Mouse (Mus musculus): ENCODE results near the gene Rnf114. TPM values are rescaled to one million over a fixed set of nuclear protein-coding genes. Genes with fewer than 3 reads are reported as not detected.

Rnf114 gene
- 10 to 100 TPM; 48.4 to 51.1 TPM for total RNA-seq (2021)

DNA sequence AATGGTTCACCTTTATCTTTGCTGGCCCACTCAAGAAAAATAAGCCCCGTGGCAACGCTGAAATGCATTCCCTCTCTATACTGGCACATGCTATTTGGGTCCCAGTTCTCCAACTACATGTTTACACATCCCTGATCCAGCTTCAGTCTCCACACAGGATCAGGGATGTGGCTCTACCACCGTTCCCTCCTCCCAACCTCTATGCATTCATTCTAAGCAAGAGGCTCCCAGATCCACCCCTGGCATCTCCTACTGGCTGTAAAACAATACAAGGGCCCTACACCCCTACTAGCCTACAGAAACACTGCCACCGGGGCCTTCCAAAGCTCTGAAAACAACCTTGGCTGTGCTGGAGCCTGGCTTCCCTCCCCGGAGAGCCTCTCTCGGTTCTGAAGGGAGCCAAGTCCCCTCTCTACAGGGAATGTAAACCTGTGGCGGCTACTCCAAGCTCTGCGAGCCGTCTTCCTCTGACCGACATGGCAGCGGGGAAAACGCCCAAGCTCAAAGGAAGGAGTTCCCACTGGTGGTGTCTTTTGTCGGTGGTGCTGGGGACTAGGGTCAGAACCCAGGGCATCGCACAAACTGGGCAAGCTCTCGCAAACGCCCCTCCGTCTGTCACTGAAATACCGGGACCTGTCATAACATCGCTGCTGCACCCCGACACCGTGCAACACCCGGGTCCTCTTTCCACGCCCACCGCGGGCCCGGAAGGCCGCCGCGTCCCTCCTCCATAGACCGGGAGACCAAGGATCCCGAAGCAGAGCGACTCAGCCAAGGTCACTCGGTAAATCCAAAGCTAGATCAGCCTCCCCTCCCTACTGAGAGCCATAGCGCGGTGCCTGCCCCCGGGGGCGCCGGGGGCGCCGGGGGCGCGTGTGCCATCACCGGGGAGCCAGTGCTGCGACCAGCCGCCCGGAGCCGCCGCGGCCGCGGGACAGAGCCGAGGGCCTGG, at the start of gene Rnf114:
Rnf114 (plus strand) TSS at position 889 of the 952 bp plus-strand sequence.
- DNase-seq = no peak

DNA sequence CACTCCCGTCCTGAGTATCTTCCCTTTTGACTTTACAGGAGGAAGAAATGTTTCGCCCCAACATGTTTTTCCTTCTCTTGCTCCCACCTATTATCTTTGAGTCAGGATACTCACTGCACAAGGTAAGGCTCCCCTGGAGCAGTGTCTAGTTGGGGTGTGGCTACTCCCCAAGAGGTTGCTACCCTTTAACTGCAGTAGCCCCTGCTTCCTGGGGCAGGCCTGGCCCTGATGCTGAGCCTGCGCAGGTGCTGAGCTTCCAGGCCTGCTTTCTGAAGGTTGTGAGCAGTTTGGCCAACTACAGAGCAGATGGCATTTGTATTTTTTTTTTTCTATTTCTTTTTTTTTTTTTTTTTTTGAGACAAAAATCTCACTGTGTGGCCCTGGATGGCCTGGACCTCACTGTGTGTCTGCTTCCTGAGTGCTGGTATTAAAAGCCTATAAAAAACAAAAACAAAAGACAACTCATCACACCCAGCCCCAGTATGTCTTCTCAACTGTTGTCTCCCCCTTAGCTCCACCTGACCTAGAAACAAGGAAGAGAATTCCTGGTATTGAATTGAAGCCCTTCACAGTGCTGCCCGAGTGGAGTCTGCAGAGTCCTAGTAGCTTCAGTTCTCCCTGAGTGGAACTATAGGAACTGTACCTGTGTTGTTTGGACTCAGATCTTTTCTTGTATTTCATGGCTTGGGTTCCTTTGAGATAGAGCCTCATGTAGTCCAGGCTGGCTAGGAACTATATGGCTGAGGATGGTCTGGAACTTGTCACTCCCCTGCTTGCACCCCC, 48.8 kb upstream of the Rnf114 start:
- DNase-seq = no peak

DNA sequence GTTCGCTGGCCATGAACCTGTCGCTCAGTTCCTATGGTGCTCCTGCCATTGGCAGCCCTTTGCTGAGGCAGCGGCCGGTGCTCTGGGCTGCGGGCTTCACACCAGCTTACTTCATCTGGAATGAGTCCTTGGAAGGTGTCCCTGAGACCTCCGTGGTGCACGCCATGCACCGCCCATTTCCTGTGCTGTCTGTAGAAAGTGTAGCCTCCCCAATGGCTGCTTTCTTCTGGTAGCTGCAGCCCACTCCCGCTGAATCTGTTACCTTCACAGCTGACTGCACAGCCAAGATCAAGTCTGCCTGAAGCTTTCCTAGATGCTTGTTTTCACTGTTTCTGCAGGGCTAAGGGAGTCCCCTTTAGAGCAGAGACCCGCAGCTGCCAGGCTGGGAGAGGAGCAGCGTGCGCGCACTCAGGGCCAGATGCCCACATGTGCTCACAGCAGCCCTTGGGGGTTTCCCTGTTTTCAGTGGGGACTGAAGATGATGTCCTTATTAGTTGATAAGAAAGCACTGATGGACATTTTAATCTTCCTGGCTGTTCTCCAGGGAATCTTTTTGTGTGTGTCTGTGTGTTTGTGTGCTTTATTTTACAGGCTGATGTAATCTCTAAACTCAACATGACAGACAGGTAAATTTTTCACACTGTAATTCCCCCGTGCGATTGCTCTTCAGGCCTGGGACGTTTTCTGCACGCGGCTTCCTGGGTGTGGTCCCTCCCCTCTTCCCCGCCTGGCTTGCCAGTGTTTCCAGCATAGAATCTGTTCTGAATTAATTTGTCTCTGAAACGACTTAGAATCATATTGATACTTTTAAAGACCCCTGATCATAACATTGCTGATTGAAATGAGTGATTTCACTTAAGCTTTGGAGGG, 46.3 kb upstream of the Rnf114 start:
- no peak for DNase-seq

DNA sequence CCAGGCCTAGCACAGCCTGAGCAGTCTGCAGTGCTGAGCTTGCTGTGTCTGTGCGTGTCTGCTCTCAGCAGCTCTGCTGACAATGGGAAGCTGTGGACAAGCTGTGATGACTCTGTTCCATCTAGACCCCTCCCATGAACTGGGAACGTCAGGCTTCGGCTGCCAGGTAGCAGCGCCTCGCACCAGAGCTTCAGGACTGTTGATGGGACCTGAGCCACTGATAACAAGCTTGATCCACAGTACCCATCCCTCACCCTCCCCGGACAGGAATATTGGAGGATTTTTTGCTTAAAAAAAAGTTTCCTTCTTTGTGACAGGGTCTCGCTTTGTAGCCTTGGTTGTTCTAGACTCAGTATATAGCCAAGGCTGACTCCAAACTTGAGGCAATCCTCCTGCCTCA, 45.2 kb upstream of the Rnf114 start:
- no peak for DNase-seq

DNA sequence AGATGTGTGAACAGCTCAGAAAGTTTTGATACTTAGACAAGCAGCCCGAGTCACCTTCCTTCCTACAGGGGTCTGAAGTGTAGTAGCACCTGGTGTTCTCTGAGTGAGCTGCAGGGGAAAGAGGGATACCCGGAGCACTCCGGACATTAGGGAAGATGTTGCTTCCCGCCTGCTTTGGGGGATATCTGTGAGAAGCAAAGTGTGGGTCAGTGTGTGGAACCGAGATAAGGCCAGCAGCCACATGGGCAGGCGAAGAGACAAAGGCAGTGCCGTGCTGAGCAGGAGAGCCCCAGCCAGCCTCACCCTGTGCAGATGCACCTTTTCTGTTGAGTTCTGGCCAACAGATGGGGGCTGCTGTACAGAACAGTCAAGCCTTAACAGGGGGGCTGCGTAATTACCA, 44.8 kb upstream of the Rnf114 start:
- DNase-seq = no peak

DNA sequence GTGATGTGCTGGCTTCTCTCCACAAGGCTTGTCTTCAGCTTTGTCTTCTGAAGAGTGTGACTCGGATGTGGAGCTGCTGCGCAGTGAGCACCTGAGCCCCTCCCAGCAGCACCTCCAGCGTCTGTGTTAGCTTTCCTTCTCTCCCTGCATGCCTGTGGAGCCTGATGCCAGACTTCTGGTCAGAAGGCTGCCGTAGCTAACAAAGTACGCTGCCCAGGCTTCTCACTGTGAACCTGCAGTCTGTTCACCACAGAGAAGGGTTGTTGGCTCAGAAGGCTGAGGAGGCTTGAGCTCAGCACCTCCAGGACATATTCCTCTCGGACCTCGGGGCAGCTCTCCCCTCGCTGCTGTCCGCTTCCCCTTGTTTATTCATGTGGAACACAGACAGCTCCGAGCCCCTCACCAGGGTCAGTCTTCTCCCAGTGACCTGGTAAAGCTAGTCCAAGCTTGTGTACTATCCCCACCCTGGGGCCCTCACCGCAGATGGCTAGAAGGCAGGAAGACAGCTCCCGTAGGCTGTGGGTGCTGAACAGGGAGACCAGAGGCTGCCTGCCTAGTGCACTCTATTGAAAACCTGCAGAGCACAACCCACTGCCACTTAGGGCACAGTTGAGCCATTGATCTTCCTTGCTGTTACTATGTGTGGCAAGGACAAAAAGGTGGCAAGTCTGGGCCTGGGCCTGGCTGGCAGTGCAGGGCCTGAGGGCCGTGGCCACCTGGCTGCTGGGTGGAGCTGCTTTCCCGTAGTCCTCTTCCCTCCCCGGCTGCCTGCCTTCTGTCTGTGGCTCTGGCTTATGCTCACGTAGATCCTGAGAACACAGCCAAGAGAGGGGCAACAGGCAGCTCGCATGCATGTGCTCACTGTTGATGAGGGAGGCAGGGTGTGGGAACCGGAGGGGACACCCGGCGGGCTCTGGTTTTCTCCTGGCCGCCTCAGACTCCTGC, 42.8 kb upstream of the Rnf114 start:
- DNase-seq = peak in 1 of 2 experiments; percentile 26

DNA sequence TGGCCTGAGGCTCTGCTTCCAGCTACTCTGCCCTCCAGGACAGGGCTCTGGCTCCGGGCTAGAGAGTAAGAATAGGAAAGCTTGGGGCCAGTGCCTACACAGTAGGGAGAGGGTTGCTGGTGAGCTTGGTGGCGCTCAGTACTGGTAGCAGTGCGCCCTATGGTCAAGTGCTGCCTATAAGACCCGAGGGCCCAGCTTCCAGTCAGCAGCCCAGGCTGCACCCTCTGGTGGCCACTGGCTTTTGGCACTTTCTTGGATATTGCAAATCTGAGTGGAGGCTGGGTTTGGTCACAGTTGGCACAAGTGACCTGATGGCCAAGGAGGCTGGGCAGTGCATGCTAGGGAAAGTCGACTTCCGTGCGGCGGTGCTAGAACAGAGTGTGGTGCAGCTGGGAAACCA, 41.8 kb upstream of the Rnf114 start:
- DNase-seq = no peak

DNA sequence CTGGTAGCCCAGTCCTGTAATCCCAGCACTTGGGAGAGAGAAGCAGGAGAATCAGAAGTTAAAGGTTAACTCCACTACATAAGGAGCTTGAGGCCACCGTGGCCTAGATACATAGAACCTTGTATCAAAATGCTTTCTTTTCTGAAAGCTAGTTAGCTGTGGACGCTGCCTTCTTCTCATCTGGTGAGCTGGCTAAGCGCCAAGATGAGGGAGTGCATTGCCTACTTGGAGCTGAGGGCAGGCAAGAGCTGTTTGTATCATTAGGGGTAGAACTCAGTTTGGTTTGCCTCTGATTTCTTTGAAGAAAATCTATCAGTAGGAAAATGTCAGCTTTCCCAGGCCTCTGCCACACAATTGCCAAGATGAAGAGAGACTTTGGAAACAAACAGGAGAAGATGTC, 38.6 kb upstream of the Rnf114 start:
- DNase-seq = no peak

DNA sequence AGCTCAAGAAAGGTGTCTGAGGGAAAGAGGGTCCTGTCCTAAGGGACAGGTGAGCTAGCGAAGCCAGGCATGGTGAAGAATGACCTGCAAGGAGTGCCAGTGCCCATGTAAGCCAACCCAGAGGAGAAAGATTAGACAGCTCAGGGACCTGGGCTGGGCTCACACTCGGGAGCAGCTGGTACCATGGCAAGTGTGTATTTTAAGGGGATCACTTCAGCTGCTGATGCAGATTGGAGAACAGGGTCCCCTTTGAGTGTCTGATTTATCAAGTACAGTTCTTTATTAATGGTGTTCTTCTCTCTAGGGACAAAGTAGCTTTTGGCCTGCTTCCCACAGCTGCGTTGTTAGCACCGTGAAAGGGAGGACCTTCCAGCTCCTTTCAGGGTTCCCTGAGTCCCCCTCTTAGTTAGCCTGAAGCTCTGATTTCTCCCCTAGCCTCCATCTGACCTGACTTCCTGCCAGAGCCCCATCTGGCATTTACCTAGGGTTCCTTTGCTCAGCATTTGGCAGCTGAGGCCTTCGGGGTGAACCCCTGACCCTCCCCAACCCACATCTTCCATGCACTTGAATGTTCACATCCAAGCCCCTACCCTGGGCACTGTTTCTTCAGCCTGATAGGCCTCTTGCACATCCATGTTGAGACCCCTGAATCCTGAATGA, 36.0 kb upstream of the Rnf114 start:
- DNase-seq = no peak

DNA sequence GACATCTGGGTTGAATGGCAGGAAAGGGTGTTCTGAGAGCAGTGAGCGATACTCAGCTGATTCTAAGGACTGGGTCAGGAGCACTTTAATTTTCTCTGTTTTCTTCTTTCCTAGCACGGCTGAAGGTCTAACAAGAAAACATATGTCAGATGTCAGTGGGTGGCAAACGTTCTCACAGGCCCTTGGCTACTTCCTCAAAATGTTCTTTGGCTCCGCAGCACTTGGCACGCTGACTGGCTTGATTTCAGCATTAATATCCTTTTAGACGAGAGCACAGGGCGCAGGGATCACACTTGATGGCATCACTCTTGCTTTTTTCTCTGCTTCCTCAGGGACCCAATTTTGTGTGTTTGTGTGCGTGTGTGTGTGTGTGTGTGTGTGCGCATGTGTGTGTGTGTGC, 35.2 kb upstream of the Rnf114 start:
- DNase-seq = no peak

DNA sequence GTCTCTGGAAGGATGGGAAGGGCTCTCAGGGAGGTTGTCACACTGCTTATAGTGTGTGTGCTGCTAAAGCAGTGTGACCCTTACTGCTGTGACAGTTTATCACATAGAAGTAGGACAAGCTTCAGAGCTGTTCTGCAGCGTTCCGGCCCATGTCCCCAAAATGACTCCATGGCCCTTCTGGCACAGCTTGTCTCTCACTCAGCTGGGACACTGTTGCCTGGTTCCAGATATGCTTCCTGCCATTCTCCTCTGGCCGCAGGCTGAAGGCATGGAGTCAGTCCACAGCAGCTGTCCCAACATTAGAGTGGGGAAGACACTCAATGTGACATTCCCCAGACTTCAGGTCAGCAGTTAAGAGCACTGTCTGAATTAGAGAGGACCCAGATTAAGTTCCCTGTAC, 33.9 kb upstream of the Rnf114 start:
- no peak for DNase-seq

DNA sequence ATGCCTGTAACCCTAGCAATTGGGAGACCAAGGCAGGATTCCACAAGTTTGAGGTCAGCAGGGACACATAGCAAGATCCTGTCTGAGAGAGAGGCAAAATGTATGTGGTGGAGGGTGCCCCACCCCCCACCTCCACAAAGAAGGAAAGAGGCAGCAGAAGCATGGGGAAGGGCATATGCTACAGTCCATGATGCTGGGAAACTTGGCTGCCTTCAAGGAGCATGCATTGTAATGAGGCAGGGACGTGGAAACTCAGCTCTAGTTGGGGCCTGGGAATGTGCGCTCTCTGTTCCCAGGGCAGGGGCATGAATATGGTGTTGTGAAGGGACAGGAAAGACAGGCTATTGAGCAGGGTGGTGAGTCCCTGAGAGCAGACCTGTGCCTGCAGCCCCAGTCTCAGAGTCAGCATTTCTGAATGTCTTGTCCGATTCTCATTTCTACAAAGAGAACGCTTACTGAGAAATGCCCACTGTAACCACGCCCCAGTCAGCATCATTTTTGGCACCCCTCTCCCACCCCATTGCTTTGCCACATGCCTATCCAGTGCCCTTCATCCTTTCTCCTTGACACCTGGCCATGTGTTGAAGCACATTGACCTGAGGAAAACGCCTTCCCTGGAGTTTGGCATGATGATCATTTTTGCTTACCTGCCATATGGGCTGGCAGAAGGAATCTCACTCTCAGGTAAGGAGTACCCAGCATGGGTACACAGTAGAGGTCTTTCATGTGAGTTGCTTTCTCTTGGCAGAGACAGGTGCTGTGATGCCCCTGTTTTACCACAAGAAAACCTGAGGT, 33.2 kb upstream of the Rnf114 start:
- DNase-seq = no peak

DNA sequence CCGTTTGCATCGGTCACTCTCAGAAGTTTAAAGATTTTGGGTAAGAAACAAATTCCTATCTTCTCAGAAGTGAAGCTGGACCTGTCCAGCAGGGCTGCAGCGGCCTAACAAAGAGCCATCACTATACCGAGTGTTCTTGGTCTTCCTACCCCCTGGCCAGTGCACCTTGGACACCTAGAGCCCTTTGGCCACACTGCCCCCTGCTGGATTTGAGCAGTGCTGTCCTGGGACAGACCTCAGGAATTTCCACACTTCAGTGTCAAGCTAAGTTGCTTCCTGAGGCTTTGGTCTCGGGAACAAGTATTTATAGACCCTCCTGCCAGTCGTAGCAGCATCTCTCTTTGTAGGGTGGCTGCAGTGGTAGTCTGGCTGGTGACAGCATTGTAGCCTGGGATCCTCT, 29.5 kb upstream of the Rnf114 start:
- DNase-seq = no peak

DNA sequence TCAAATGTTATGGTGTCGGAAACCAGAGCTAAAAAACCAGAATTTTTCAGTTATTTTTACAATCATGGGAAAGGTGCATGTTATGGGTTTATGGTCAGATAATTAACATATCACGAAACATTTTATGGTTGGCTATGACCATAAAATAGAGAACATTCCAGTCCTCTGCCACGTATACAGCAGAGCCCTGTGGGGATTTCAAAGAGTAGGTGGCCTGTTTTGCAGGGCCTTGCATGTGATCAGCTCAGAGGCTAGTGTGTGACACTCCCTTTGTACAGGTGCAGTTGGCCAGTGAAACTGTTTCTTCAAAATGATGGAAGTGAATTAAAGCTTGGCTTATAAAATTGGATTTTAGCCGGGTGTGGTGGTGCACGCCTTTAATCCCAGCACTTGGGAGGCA, 28.6 kb upstream of the Rnf114 start:
- no peak for DNase-seq

DNA sequence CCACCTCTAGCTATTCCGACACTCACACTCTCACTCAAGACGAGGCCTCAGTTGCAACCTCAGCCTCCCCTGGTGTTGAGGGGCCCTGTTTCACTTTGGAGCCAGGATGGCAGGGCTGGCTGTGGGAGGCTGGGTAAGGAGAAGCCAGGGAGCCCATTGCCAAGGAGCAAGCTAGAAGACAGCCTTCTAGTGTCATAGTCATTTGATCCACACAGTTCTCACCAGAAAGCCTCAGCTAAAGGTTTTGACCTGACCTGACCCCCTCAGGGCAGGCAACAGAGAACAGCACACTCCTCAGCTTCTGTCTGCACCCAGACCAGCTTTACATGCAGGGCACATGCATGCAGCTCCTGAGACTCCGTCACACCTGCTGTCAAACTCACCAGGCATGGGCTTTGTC, 26.5 kb upstream of the Rnf114 start:
- DNase-seq = no peak

DNA sequence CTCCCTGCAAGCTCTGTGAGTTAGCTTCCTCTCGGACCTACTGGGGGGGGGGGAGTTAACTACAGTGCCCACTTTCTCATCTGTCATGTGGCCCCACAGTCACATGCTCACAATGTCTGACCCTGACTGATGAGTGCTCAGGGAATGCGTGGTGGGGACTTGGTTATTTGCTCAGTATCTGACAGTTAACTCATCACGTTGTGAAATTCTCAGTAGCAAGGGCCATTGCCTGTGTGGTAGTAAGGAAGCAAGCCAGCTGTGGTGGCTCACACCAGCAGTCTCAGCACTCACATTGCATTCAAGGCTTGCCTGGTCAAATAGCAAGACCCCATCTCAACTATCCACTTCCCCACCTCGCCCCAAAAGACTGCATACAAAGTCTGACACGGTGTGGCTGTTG, 25.2 kb upstream of the Rnf114 start:
- no peak for DNase-seq

DNA sequence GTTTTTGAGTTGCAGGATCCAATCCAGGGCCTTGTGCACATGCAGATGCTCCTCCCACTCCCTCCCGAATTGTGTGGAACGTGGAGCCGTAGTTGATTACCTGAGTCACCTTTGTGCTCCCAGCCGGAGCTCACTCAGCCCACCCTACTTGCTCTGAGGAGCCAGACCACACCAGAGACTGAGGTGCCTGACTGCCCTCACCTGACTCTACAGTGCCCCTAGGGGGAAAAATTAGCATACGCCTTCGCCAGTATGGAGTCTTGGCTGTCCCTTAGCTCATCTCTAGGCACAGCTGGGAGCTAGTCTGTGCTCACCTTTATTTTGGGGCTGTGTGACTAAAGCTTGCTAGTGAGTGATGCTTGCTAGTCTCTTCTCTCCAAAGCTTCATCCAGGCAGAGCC, 24.0 kb upstream of the Rnf114 start:
- DNase-seq = no peak

DNA sequence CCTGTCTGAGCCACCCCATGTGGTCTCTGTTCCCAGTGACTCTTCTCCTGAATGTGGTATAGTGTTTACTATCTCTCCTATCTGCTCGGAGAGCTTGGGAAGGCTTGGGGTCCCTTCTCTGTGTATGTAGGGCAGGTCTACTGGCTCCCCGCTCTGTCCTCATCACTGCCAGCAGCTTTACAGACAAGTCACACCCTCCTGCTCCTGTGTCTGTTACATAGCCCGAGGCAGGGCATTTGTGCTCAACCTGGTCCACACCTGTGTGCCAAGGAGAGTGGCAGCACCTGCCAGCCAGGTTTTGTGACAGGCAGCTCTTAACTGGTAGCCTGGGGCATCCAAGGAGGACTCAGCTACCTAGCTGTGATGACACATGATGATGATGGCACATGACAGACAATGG, 21.8 kb upstream of the Rnf114 start:
- DNase-seq = no peak

DNA sequence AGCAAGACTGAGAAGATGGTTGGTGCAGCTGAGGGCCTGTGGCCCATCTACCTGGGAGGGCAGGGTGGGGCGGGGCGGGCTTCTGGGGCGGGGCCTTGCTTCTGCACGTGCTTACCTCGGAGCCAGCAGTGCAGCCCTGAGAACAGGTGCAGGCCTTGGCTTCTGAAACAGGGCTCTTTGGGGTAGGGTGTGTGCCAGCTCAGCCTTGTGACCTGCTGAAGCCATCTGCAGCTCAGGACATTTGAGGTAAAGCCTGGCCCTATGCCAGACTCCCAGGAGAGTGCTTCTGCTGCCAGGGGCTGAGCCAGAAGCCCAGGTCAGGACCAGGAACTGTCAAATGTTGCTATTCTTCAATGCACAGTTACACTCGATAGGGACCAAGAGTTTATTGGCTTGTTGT, 20.9 kb upstream of the Rnf114 start:
- no peak for DNase-seq

DNA sequence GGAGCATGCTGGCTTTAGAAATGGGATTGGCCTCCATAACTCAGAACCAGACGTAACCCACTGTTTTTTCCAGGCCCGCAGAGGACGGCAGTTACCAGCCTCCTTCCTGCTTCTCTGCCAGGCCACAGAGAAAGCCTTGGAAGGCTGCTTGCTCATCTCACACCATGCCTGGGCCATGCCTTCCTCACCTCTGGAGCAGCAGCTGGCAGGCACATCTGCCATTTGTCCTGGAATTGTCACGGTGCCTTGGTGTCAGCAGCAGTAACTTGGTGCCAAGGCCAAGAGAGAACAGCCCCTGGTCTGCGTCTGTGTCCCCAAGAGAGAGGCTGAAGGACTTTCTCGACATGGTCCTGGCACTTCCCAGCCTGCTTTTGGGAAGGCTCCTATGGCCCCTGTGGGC, 18.2 kb upstream of the Rnf114 start:
- no peak for DNase-seq
